Mouse (Mus musculus) v-Abl transformed pro-B cells (cell line): ENCODE results near the gene Ccdc73.
"Not testable (repeated sequence)": the region's sequence is repeated elsewhere in the genome, so short reads cannot be mapped to it uniquely, and the experiment has no call there.

Source experiments
- in situ Hi-C, 2 experiments: fragments of 400-800 bp; cut with MboI; formaldehyde crosslinking; loops; one replicate each; pipeline ENCODE4 v1.15.1; 2025; ENCODE audit not compliant: unreplicated experiment in 2 of 2

Ccdc73 gene

GRCm38 (mm10) chr2:105021256-105021655 is 153.7 kb downstream of the Ccdc73 start:
- in situ Hi-C loops = loop anchor here (25.0 kb wide), 3 partner anchors 584 to 1941 kb away; partner anchors contain the start of genes Arl14ep (in 2 of the 2) and Dnajc24 (in 1 of the 2)

- in situ Hi-C loops = loop anchor here (25.0 kb wide), 3 partner anchors 585 to 1940 kb away; partner anchors contain the start of genes Arl14ep (in 2 of the 2) and Dnajc24 (in 1 of the 2)
Observed at GRCm38 (mm10) chr2:105021836-105022235, 154.2 kb downstream of the Ccdc73 start.

GRCm38 (mm10) chr2:105023031-105023615 is 155.5 kb downstream of the Ccdc73 start:
- in situ Hi-C loops = loop anchor here (25.0 kb wide), 3 partner anchors 586 to 1939 kb away; partner anchors contain the start of genes Arl14ep (in 2 of the 2) and Dnajc24 (in 1 of the 2)

- in situ Hi-C loops = loop anchor here (25.0 kb wide), 3 partner anchors 587 to 1938 kb away; partner anchors contain the start of genes Arl14ep (in 2 of the 2) and Dnajc24 (in 1 of the 2)
Observed at GRCm38 (mm10) chr2:105023815-105024214, 156.2 kb downstream of the Ccdc73 start.

- in situ Hi-C loops = not testable (repeated sequence)
Observed at GRCm38 (mm10) chr2:105025610-105026009, 158.0 kb downstream of the Ccdc73 start.

GRCm38 (mm10) chr2:105026950-105027695 is 159.5 kb downstream of the Ccdc73 start:
- in situ Hi-C loops = no loop called here

- in situ Hi-C loops = no loop called here
Observed at GRCm38 (mm10) chr2:105028806-105029205, 161.2 kb downstream of the Ccdc73 start.

- in situ Hi-C loops = no loop called here
Observed at GRCm38 (mm10) chr2:105030505-105030904, 162.9 kb downstream of the Ccdc73 start.

- in situ Hi-C loops = no loop called here
Observed at GRCm38 (mm10) chr2:105034084-105034483, 166.5 kb downstream of the Ccdc73 start.

GRCm38 (mm10) chr2:105035985-105036384 is 168.4 kb downstream of the Ccdc73 start:
- in situ Hi-C loops = no loop called here

GRCm38 (mm10) chr2:105036401-105037070 is 168.9 kb downstream of the Ccdc73 start:
- in situ Hi-C loops = no loop called here

- in situ Hi-C loops = no loop called here
Observed at GRCm38 (mm10) chr2:105037956-105038569, 170.5 kb downstream of the Ccdc73 start.

GRCm38 (mm10) chr2:105038879-105039278 is 171.3 kb downstream of the Ccdc73 start:
- in situ Hi-C loops = no loop called here

- in situ Hi-C loops = no loop called here
Observed at GRCm38 (mm10) chr2:105040859-105041258, 173.3 kb downstream of the Ccdc73 start.

- in situ Hi-C loops = no loop called here
Observed at GRCm38 (mm10) chr2:105043152-105043551, 175.5 kb downstream of the Ccdc73 start.

GRCm38 (mm10) chr2:105048301-105048700 is 180.7 kb downstream of the Ccdc73 start:
- in situ Hi-C loops = no loop called here

- in situ Hi-C loops = no loop called here
Observed at GRCm38 (mm10) chr2:105055529-105055928, 187.9 kb downstream of the Ccdc73 start.

GRCm38 (mm10) chr2:105058577-105059116 is 191.0 kb downstream of the Ccdc73 start:
- in situ Hi-C loops = no loop called here

- in situ Hi-C loops = no loop called here
Observed at GRCm38 (mm10) chr2:105062741-105063372, 195.3 kb downstream of the Ccdc73 start.
